ENCODE assay signal across 7 mouse cellular contexts in genomic region chr14:47417775-47418665, GRCm38 (mm10). TPM values are rescaled to one million over a fixed set of nuclear protein-coding genes. Genes with fewer than 3 reads are reported as not detected.
A peak's percentile ranks its signal among the peaks of the same experiment; 100 is the strongest.
DNase-seq lines count a peak whose midpoint lies in the region; ATAC-seq lines count a peak whose summit lies in the region.

TSS of gene Dlgap5 (minus strand) at chr14:47418407.

- peak; percentile 98 for ATAC-seq in intestine, embryonic 16.5 days
- peak; percentile 98 for ATAC-seq in midbrain, embryonic 11.5 days (ENCODE audit: low FRiP score)

- H3K4me1 ChIP-seq in intestine, embryonic 16.5 days (ENCODE audit: control insufficient read depth, insufficient read depth, low read length), result peaks cover 11% of the 10 kb centered on the region
- peaks cover 6% of the 10 kb centered on the region for H3K4me1 ChIP-seq in midbrain, embryonic 11.5 days (ENCODE audit: control insufficient read depth, insufficient read depth, low read length)

- WGBS in intestine, embryonic 16.5 days, result 1% methylated on average over 36 of the region's 36 CpGs
- WGBS in midbrain, embryonic 11.5 days, result 2% methylated on average over 36 of the region's 36 CpGs

- H3K4me2 ChIP-seq in intestine, embryonic 16.5 days (ENCODE audit: low read depth, low read length), result peak within 1 kb of the TSS; percentile 69
- peak within 1 kb of the TSS; percentile 63 for H3K4me2 ChIP-seq in midbrain, embryonic 11.5 days

- H3K27ac ChIP-seq in intestine, embryonic 16.5 days (ENCODE audit: low read length), result peak within 1 kb of the TSS; percentile 61
- H3K27ac ChIP-seq in midbrain, embryonic 11.5 days (ENCODE audit: low read depth, low read length), result no peak within 1 kb of the TSS

- DNase-seq in adrenal gland, adult 8-10 months, result peak; percentile 89
- DNase-seq in embryo, embryonic 9.5 days (ENCODE audit: extremely low spot score), result peak; percentile 93
- DNase-seq in gastrocnemius, postnatal 4 days (ENCODE audit: low spot score in 2 of 2), result peak; percentile 80 to 90
- peak; percentile 85 to 88 for DNase-seq in left cerebral cortex, postnatal 36 days (ENCODE audit: low spot score in 2 of 2)
- peak; percentile 98 for DNase-seq in midbrain, embryonic 11.5 days (ENCODE audit: low spot score, missing footprints)
- peak; percentile 90 for DNase-seq in skeletal muscle tissue, adult 2 months (ENCODE audit: low read depth, low spot score)

- peak within 1 kb of the TSS; percentile 65 for H3K4me3 ChIP-seq in intestine, embryonic 16.5 days (ENCODE audit: low read length)
- peak within 1 kb of the TSS; percentile 56 for H3K4me3 ChIP-seq in midbrain, embryonic 11.5 days (ENCODE audit: low read depth, low read length)

- no peaks in the 10 kb centered on the region for H3K27me3 ChIP-seq in intestine, embryonic 16.5 days (replicated peaks; ENCODE audit: control insufficient read depth, insufficient read depth, low read length)
- H3K27me3 ChIP-seq in midbrain, embryonic 11.5 days (ENCODE audit: control insufficient read depth, insufficient read depth, low read length), result no peaks in the 10 kb centered on the region

- no peaks in the 10 kb centered on the region for H3K9me3 ChIP-seq in intestine, embryonic 16.5 days (ENCODE audit: control insufficient read depth, low read length)
- no peaks in the 10 kb centered on the region for H3K9me3 ChIP-seq in midbrain, embryonic 11.5 days (ENCODE audit: control insufficient read depth, low read length)

- intact Hi-C loops in left cerebral cortex, postnatal 36 days (cut with DNase I), result no loop called here

- no peaks in the 10 kb centered on the region for H3K36me3 ChIP-seq in intestine, embryonic 16.5 days (ENCODE audit: control insufficient read depth, insufficient read depth, low read length)
- no peaks in the 10 kb centered on the region; the same call in 1 of the 2 replicates for H3K36me3 ChIP-seq in midbrain, embryonic 11.5 days (ENCODE audit: control insufficient read depth, insufficient read depth, low read length)

- peak within 1 kb of the TSS; percentile 63 for H3K9ac ChIP-seq in intestine, embryonic 16.5 days (ENCODE audit: low read depth, low read length)
- peak within 1 kb of the TSS; percentile 69 for H3K9ac ChIP-seq in midbrain, embryonic 11.5 days (ENCODE audit: low read length)

RNA-seq across cellular contexts. Expression of gene Dlgap5, which starts in this region (rescaled TPM):
- total RNA-seq in adrenal gland, adult 8-10 months (2022), result 1 to 10 TPM; 1.3 to 2.9 (median 2.2) TPM
- 10 to 100 TPM; 15.3 to 15.4 TPM for total RNA-seq in gastrocnemius, postnatal 4 days (2021)
- polyA plus RNA-seq in intestine, embryonic 16.5 days (2015; fragmentation: Nextera tagmentation; extraction: Ambion mirVana), result 29.5 and 33.9 TPM in 2 replicates
- total RNA-seq in left cerebral cortex, postnatal 36 days (2021), result 1 to 10 TPM in 1 of 2 experiments, not detected in 1; 1.1 TPM
- 61.2 and 69.4 TPM in 2 replicates for polyA plus RNA-seq in midbrain, embryonic 11.5 days (2014; fragmentation: Nextera tagmentation; extraction: Ambion mirVana)

Comparison
In these comparisons a context has a peak if more than half of its experiments do, and no peak if none do; other contexts are left out.
1. RNA of gene Dlgap5 (total RNA-seq): 15.3 to 15.4 TPM in gastrocnemius, postnatal 4 days; 1.3 to 2.9 TPM in adrenal gland, adult 8-10 months and 1.1 TPM in left cerebral cortex, postnatal 36 days; every median in the first group is over 4 times any median in the second.
2. Peak in every context shown above with its lines, with median percentiles within 50 percentile points of each other: DNase-seq.